Mouse (Mus musculus) MEL (cell line): ENCODE measurements around the gene Arsb. TPM values are rescaled to one million over a fixed set of nuclear protein-coding genes. Genes with fewer than 3 reads are reported as not detected.

Source experiments
- DNase-seq: peaks from one replicate; pipeline ENCODE4 v3.0.0; 2011; ENCODE audit warnings: low read depth, low spot score
- H3K27ac ChIP-seq: 2 replicates; pipeline ENCODE4 v1.5.1; 2012; ENCODE audit warnings: low read depth, mild to moderate bottlenecking, control low read depth, low read length, moderate library complexity; ENCODE audit not compliant: control insufficient read depth
- H3K27me3 ChIP-seq, 2 experiments: fragments of 150-350 bp in 1 of 2; sonication (generic) in 1 of 2; 2 replicates each; pipeline ENCODE4 v1.6.1; 2012; ENCODE audit warnings: low read length in 2 of 2, mild to moderate bottlenecking in 2 of 2, improper control_type of control experiment in 1 of 2, moderate library complexity in 1 of 2; ENCODE audit not compliant: insufficient read depth in 2 of 2, control insufficient read depth in 1 of 2
- H3K36me3 ChIP-seq, 2 experiments: 2 replicates each; pipeline ENCODE4 v1.6.1; 2012 to 2014; ENCODE audit warnings: low read length in 2 of 2, improper control_type of control experiment in 1 of 2, inconsistent platforms in 1 of 2, mild to moderate bottlenecking in 1 of 2; ENCODE audit not compliant: insufficient read depth in 2 of 2, control insufficient read depth in 1 of 2
- H3K4me1 ChIP-seq, 2 experiments: fragments of 150-350 bp in 1 of 2; sonication (generic) in 1 of 2; 2 replicates each; pipeline ENCODE4 v1.6.1; 2012; ENCODE audit warnings: low read length in 2 of 2, improper control_type of control experiment in 1 of 2, mild to moderate bottlenecking in 1 of 2; ENCODE audit not compliant: insufficient read depth in 2 of 2, control insufficient read depth in 1 of 2
- H3K4me3 ChIP-seq, 2 experiments: fragments of 150-350 bp in 1 of 2; sonication (generic) in 1 of 2; 2 replicates each; pipeline ENCODE4 v1.5.1; 2012; ENCODE audit warnings: low read depth in 2 of 2, low read length in 2 of 2, mild to moderate bottlenecking in 2 of 2, moderate library complexity in 2 of 2, control low read depth in 1 of 2, improper control_type of control experiment in 1 of 2; ENCODE audit not compliant: control insufficient read depth in 1 of 2, insufficient read depth in 1 of 2
- H3K79me2 ChIP-seq: 2 replicates; pipeline ENCODE4 v1.6.1; 2012; ENCODE audit warnings: mild to moderate bottlenecking, low read length, moderate library complexity; ENCODE audit not compliant: control insufficient read depth, poor library complexity, insufficient read depth
- H3K9ac ChIP-seq: 2 replicates; pipeline ENCODE4 v1.6.1; 2012; ENCODE audit warnings: low read depth, mild to moderate bottlenecking, control low read depth, low read length, moderate library complexity; ENCODE audit not compliant: control insufficient read depth, poor library complexity, severe bottlenecking
- H3K9me3 ChIP-seq: fragments of 150-350 bp; sonication (generic); replicated peaks from 2 replicates; pipeline ENCODE4 v1.6.1; 2012; ENCODE audit warnings: mild to moderate bottlenecking, low read length, improper control_type of control experiment, moderate library complexity; ENCODE audit not compliant: insufficient read depth
- CHD2 ChIP-seq: IDR thresholded peaks from 2 replicates; pipeline ENCODE4 v1.6.1; 2011; ENCODE audit warnings: low read length, improper control_type of control experiment
- CTCF ChIP-seq, 3 experiments: IDR thresholded peaks in 2 of 3; conservative IDR thresholded peaks in 1 of 3; 2 replicates each; pipeline ENCODE4 v1.5.1; 2011 to 2012; ENCODE audit warnings: low read length in 3 of 3, low read depth in 2 of 3, mild to moderate bottlenecking in 2 of 3, improper control_type of control experiment in 1 of 3, inconsistent platforms in 1 of 3, mixed read lengths in 1 of 3, moderate library complexity in 1 of 3; ENCODE audit not compliant: control insufficient read depth in 1 of 3, insufficient read depth in 1 of 3, poor library complexity in 1 of 3, severe bottlenecking in 1 of 3
- HCFC1 ChIP-seq: IDR thresholded peaks from 2 replicates; pipeline ENCODE4 v1.6.1; 2012; ENCODE audit warnings: low read depth, mild to moderate bottlenecking, inconsistent platforms, low read length, improper control_type of control experiment, moderate library complexity
- KAT2A ChIP-seq: conservative IDR thresholded peaks from 2 replicates; pipeline ENCODE4 v1.6.1; 2012; ENCODE audit warnings: low read depth, low read length, improper control_type of control experiment, inconsistent platforms
- MAFK ChIP-seq: IDR thresholded peaks from 2 replicates; pipeline ENCODE4 v1.6.1; 2011; ENCODE audit warnings: low read depth, mild to moderate bottlenecking, low read length, improper control_type of control experiment, borderline replicate concordance
- MAX ChIP-seq: IDR thresholded peaks from 2 replicates; pipeline ENCODE4 v1.6.1; 2011; ENCODE audit warnings: low read length, improper control_type of control experiment
- MAZ ChIP-seq: IDR thresholded peaks from 2 replicates; pipeline ENCODE4 v1.6.1; 2012; ENCODE audit warnings: low read depth, mild to moderate bottlenecking, inconsistent platforms, low read length, improper control_type of control experiment
- MEF2A ChIP-seq: IDR thresholded peaks from 2 replicates; pipeline ENCODE4 v1.6.1; 2014; ENCODE audit warnings: low read depth, mild to moderate bottlenecking, inconsistent platforms, low read length, improper control_type of control experiment; ENCODE audit not compliant: poor library complexity, insufficient replicate concordance, severe bottlenecking; ENCODE audit errors: extremely low read depth
- MYB ChIP-seq: IDR thresholded peaks from 2 replicates; pipeline ENCODE4 v1.6.1; 2011; ENCODE audit warnings: mild to moderate bottlenecking, low read depth, low read length, improper control_type of control experiment
- NELFE ChIP-seq: IDR thresholded peaks from 2 replicates; pipeline ENCODE4 v1.6.1; 2011; ENCODE audit warnings: low read depth, low read length, improper control_type of control experiment
- POLR2AphosphoS2 ChIP-seq: IDR thresholded peaks from 2 replicates; pipeline ENCODE4 v1.6.1; 2011; ENCODE audit warnings: low read length, improper control_type of control experiment
- POLR2AphosphoS5 ChIP-seq: IDR thresholded peaks from 2 replicates; pipeline ENCODE4 v1.6.1; 2012; ENCODE audit warnings: low read depth, borderline replicate concordance, mild to moderate bottlenecking, inconsistent platforms, low read length, moderate library complexity, mixed read lengths
- RAD21 ChIP-seq: IDR thresholded peaks from 2 replicates; pipeline ENCODE4 v1.6.1; 2011; ENCODE audit warnings: mild to moderate bottlenecking, low read depth, low read length, improper control_type of control experiment
- RCOR1 ChIP-seq: IDR thresholded peaks from 2 replicates; pipeline ENCODE4 v1.6.1; 2012; ENCODE audit warnings: low read depth, mild to moderate bottlenecking, inconsistent platforms, low read length, improper control_type of control experiment
- SIN3A ChIP-seq: IDR thresholded peaks from 2 replicates; pipeline ENCODE4 v1.6.1; 2012; ENCODE audit warnings: low read length, improper control_type of control experiment, inconsistent platforms
- SMC3 ChIP-seq: IDR thresholded peaks from 2 replicates; pipeline ENCODE4 v1.6.1; 2011; ENCODE audit warnings: low read depth, low read length, improper control_type of control experiment
- TAL1 ChIP-seq: IDR thresholded peaks from 2 replicates; pipeline ENCODE4 v1.6.1; 2012; ENCODE audit warnings: mild to moderate bottlenecking, inconsistent platforms, low read length, moderate library complexity, mixed read lengths
- TBP ChIP-seq: IDR thresholded peaks from 2 replicates; pipeline ENCODE4 v1.8.0; 2011; ENCODE audit warnings: low read depth, low read length, improper control_type of control experiment
- UBTF ChIP-seq: IDR thresholded peaks from 2 replicates; pipeline ENCODE4 v1.6.1; 2012; ENCODE audit warnings: low read depth, mild to moderate bottlenecking, inconsistent platforms, low read length, improper control_type of control experiment, moderate library complexity, borderline replicate concordance; ENCODE audit not compliant: insufficient read depth
- USF1 ChIP-seq: IDR thresholded peaks from 2 replicates; pipeline ENCODE4 v1.6.1; 2014; ENCODE audit warnings: low read depth, mild to moderate bottlenecking, inconsistent platforms, low read length, improper control_type of control experiment, moderate library complexity
- USF2 ChIP-seq, 2 experiments: IDR thresholded peaks; 2 replicates each; pipeline ENCODE4 v1.6.1; 2011 to 2012; ENCODE audit warnings: improper control_type of control experiment in 2 of 2, low read length in 2 of 2, borderline replicate concordance in 1 of 2, inconsistent platforms in 1 of 2, low read depth in 1 of 2, mild to moderate bottlenecking in 1 of 2; ENCODE audit not compliant: insufficient read depth in 1 of 2
- ZC3H11A ChIP-seq: IDR thresholded peaks from 2 replicates; pipeline ENCODE4 v1.6.1; 2012; ENCODE audit warnings: low read depth, mild to moderate bottlenecking, inconsistent platforms, low read length, improper control_type of control experiment
- polyA plus RNA-seq, 2 experiments: library from polyadenylated mRNA; stranded (reverse) in 1 of 2; unstranded in 1 of 2; fragments of >175 nt in 1 of 2; fragments of >200 nt in 1 of 2; gene quantifications; 2 replicates each; pipeline versions ENCODE4 v1.2.1 to v1.2.4; 2012; ENCODE audit warnings: low replicate concordance in 2 of 2, low read depth in 1 of 2; ENCODE audit not compliant: insufficient read length in 2 of 2, insufficient read depth in 1 of 2, missing spikeins in 1 of 2
- total RNA-seq: library from RNA; depleted of rRNA; stranded (reverse); fragments of 300-350 nt; gene quantifications from 2 replicates; pipeline ENCODE4 v1.2.3, GENCODE M21; 2012

Gene Arsb
- total and polyA plus RNA-seq, 3 experiments: 0.04 to 0.07 TPM; not detected in 1

- Histone ChIP-seq H3K4me1 (no peaks in the 10 kb centered on the region), H3K4me3 (no peak overlapping the region), H3K27me3 (no peaks in the 10 kb centered on the region), H3K9ac (no peak overlapping the region), H3K36me3 (no peaks in the 10 kb centered on the region), H3K9me3 (no peaks in the 10 kb centered on the region), H3K27ac (no peak overlapping the region), H3K79me2 (no peaks in the 10 kb centered on the region)
- no peak for DNase-seq
- TF ChIP-seq POLR2AphosphoS2: no peak
- no peak for TF ChIP-seq KAT2A
- no peak for TF ChIP-seq MAX
- no peak for TF ChIP-seq MYB
- no peak for TF ChIP-seq UBTF
- no peak for TF ChIP-seq RAD21
- TF ChIP-seq SIN3A: no peak
- no peak for TF ChIP-seq CHD2
- TF ChIP-seq NELFE: no peak
- no peak for TF ChIP-seq MEF2A
- no peak for TF ChIP-seq POLR2AphosphoS5
- no peak for TF ChIP-seq USF2 (IDR thresholded peaks at IDR 0.05; ENCODE audit: borderline replicate concordance in 1 of 2, insufficient read depth in 1 of 2, low read depth in 1 of 2, low read length in 2 of 2)
- TF ChIP-seq MAZ: no peak
- TF ChIP-seq TAL1: no peak
- no peak for TF ChIP-seq SMC3
- no peak for TF ChIP-seq RCOR1
- no peak for TF ChIP-seq CTCF (IDR thresholded peaks at IDR 0.05 in 2 of 3, conservative IDR thresholded peaks at IDR 0.05 in 1 of 3; ENCODE audit: control insufficient read depth in 1 of 3, insufficient read depth in 1 of 3, low read depth in 2 of 3, low read length in 3 of 3, poor library complexity in 1 of 3, severe bottlenecking in 1 of 3)
- TF ChIP-seq HCFC1: no peak
- no peak for TF ChIP-seq ZC3H11A
Observed at GRCm38 (mm10) chr13:93895430-93895829, 124.0 kb downstream of the Arsb start.

GRCm38 (mm10) chr13:93897943-93898826 lies 126.8 kb downstream of the Arsb start:
- Histone ChIP-seq H3K4me1 (no peaks in the 10 kb centered on the region), H3K27me3 (no peaks in the 10 kb centered on the region), H3K9ac (no peak overlapping the region), H3K36me3 (no peaks in the 10 kb centered on the region), H3K79me2 (no peaks in the 10 kb centered on the region), H3K9me3 (no peaks in the 10 kb centered on the region), H3K27ac (no peak overlapping the region), H3K4me3 (no peak overlapping the region)
- no peak for TF ChIP-seq KAT2A
- no peak for TF ChIP-seq TBP
- TF ChIP-seq USF2 (IDR thresholded peaks at IDR 0.05; ENCODE audit: borderline replicate concordance in 1 of 2, insufficient read depth in 1 of 2, low read depth in 1 of 2, low read length in 2 of 2): no peak
- TF ChIP-seq USF1: no peak
- TF ChIP-seq MAFK: no peak
- DNase-seq: no peak
